Mouse (Mus musculus) left cerebral cortex, adult 2 months (tissue): Measurements from ENCODE around the gene Pdgfc. TPM values are rescaled to one million over a fixed set of nuclear protein-coding genes. Genes with fewer than 3 reads are reported as not detected.
"Not testable (repeated sequence)": the region's sequence is repeated elsewhere in the genome, so short reads cannot be mapped to it uniquely, and the experiment has no call there.

Source experiments
- DNase-seq, 2 experiments: peaks; one replicate each; pipeline ENCODE4 v3.0.0; 2021 to 2022; ENCODE audit warnings: low spot score in 2 of 2, mixed read lengths in 1 of 2; ENCODE audit errors: extremely low spot score in 1 of 2
- H3K27ac ChIP-seq: fragments of 200-600 bp; 2 replicates; pipeline ENCODE4 v1.8.1; 2022
- H3K4me3 ChIP-seq: fragments of 200-600 bp; 2 replicates; pipeline ENCODE4 v1.8.1; 2022
- CTCF ChIP-seq: fragments of 200-600 bp; IDR thresholded peaks from 2 replicates; pipeline ENCODE4 v1.8.1; 2022; ENCODE audit warnings: antibody characterized with exemption, mild to moderate bottlenecking, moderate library complexity
- intact Hi-C: fragments of 180-260 bp; cut with DNase I; formaldehyde crosslinking; loops from one replicate; pipeline ENCODE4 v1.15.1; 2025
- total RNA-seq, 2 experiments: library from RNA; stranded (reverse); gene quantifications; 2 replicates each; pipeline ENCODE4 v1.2.3; 2021

Gene Pdgfc
- total RNA-seq, 2 experiments from 2014 or later: 8.2 to 8.7 TPM

GRCm38 (mm10) chr3:81112892-81113291 is 76.7 kb downstream of the Pdgfc start:
- no peak overlapping the region for H3K4me3 ChIP-seq
- TF ChIP-seq CTCF: no peak
- no peak overlapping the region for H3K27ac ChIP-seq
- DNase-seq: no peak
- intact Hi-C loops: no loop called here

- TF ChIP-seq CTCF: no peak
- no peak for DNase-seq
- Histone ChIP-seq H3K4me3 (no peak overlapping the region), H3K27ac (no peak overlapping the region)
- intact Hi-C loops: no loop called here
These were observed 84.4 kb downstream of the Pdgfc start for GRCm38 (mm10) chr3:81120664-81121063.

- TF ChIP-seq CTCF: no peak
- no peak overlapping the region for H3K4me3 ChIP-seq
- intact Hi-C loops: no loop called here
- no peak overlapping the region for H3K27ac ChIP-seq
- DNase-seq: no peak
These were observed 85.5 kb downstream of the Pdgfc start for GRCm38 (mm10) chr3:81121731-81122130.

- DNase-seq: no peak
- no peak for TF ChIP-seq CTCF
- intact Hi-C loops: no loop called here
- H3K27ac ChIP-seq: no peak overlapping the region
- no peak overlapping the region for H3K4me3 ChIP-seq
These were observed 87.2 kb downstream of the Pdgfc start for GRCm38 (mm10) chr3:81123461-81123860.

GRCm38 (mm10) chr3:81127013-81127412 is 90.8 kb downstream of the Pdgfc start:
- Histone ChIP-seq H3K4me3 (no peak overlapping the region), H3K27ac (no peak overlapping the region)
- TF ChIP-seq CTCF: no peak
- intact Hi-C loops: no loop called here
- DNase-seq: no peak

- no peak for TF ChIP-seq CTCF
- H3K27ac ChIP-seq: no peak overlapping the region
- DNase-seq: no peak
- intact Hi-C loops: no loop called here
- no peak overlapping the region for H3K4me3 ChIP-seq
These were observed 100.8 kb downstream of the Pdgfc start for GRCm38 (mm10) chr3:81136985-81137384.

GRCm38 (mm10) chr3:81138030-81138429 is 101.8 kb downstream of the Pdgfc start:
- H3K4me3 ChIP-seq, DNase-seq, H3K27ac ChIP-seq, intact Hi-C loops: not testable (repeated sequence)

GRCm38 (mm10) chr3:81143730-81144129 is 107.5 kb downstream of the Pdgfc start:
- intact Hi-C loops: loop anchor here (5.0 kb wide), 1 partner anchor 101 kb away; no protein-coding TSS in a partner anchor
- Histone ChIP-seq H3K27ac (no peak overlapping the region), H3K4me3 (no peak overlapping the region)
- DNase-seq: no peak
- no peak for TF ChIP-seq CTCF

GRCm38 (mm10) chr3:81149109-81149521 is 112.9 kb downstream of the Pdgfc start:
- no peak for TF ChIP-seq CTCF
- Histone ChIP-seq H3K4me3 (no peak overlapping the region), H3K27ac (no peak overlapping the region)
- no peak for DNase-seq
- intact Hi-C loops: no loop called here

GRCm38 (mm10) chr3:81150228-81150627 is 114.0 kb downstream of the Pdgfc start:
- intact Hi-C loops: no loop called here
- H3K27ac ChIP-seq: no peak overlapping the region
- DNase-seq: no peak
- no peak for TF ChIP-seq CTCF
- no peak overlapping the region for H3K4me3 ChIP-seq

GRCm38 (mm10) chr3:81154420-81154819 is 118.2 kb downstream of the Pdgfc start:
- no peak for DNase-seq
- TF ChIP-seq CTCF: no peak
- intact Hi-C loops: no loop called here
- Histone ChIP-seq H3K27ac (no peak overlapping the region), H3K4me3 (no peak overlapping the region)

GRCm38 (mm10) chr3:81160457-81161165 is 124.4 kb downstream of the Pdgfc start:
- Histone ChIP-seq H3K27ac (no peak overlapping the region), H3K4me3 (no peak overlapping the region)
- intact Hi-C loops: no loop called here
- no peak for TF ChIP-seq CTCF
- no peak for DNase-seq

GRCm38 (mm10) chr3:81162129-81162528 is 125.9 kb downstream of the Pdgfc start:
- H3K4me3 ChIP-seq: no peak overlapping the region
- H3K27ac ChIP-seq: no peak overlapping the region
- intact Hi-C loops: no loop called here
- no peak for DNase-seq
- TF ChIP-seq CTCF: no peak
